Mouse (Mus musculus) MEL (cell line): Measurements from ENCODE around the gene Ghrl.

Experiments
- CTCF ChIP-seq, 3 experiments: IDR thresholded peaks in 2 of 3; conservative IDR thresholded peaks in 1 of 3; 2 replicates each; pipeline ENCODE4 v1.5.1; 2011 to 2012; ENCODE audit warnings: low read length in 3 of 3, low read depth in 2 of 3, mild to moderate bottlenecking in 2 of 3, improper control_type of control experiment in 1 of 3, inconsistent platforms in 1 of 3, mixed read lengths in 1 of 3, moderate library complexity in 1 of 3; ENCODE audit not compliant: control insufficient read depth in 1 of 3, insufficient read depth in 1 of 3, poor library complexity in 1 of 3, severe bottlenecking in 1 of 3
- HCFC1 ChIP-seq: IDR thresholded peaks from 2 replicates; pipeline ENCODE4 v1.6.1; 2012; ENCODE audit warnings: low read depth, mild to moderate bottlenecking, inconsistent platforms, low read length, improper control_type of control experiment, moderate library complexity
- MAX ChIP-seq: IDR thresholded peaks from 2 replicates; pipeline ENCODE4 v1.6.1; 2011; ENCODE audit warnings: low read length, improper control_type of control experiment
- NELFE ChIP-seq: IDR thresholded peaks from 2 replicates; pipeline ENCODE4 v1.6.1; 2011; ENCODE audit warnings: low read depth, low read length, improper control_type of control experiment
- NRF1 ChIP-seq: IDR thresholded peaks from 2 replicates; pipeline ENCODE4 v1.6.1; 2014; ENCODE audit warnings: low read depth, mild to moderate bottlenecking, inconsistent platforms, low read length, improper control_type of control experiment, moderate library complexity; ENCODE audit not compliant: poor library complexity, insufficient read depth, severe bottlenecking
- POLR2A ChIP-seq, 2 experiments: IDR thresholded peaks; 2 replicates each; pipeline ENCODE4 v1.6.1; 2011 to 2012; ENCODE audit warnings: low read length in 2 of 2, mild to moderate bottlenecking in 2 of 2, control low read depth in 1 of 2, improper control_type of control experiment in 1 of 2, low read depth in 1 of 2, moderate library complexity in 1 of 2; ENCODE audit not compliant: control insufficient read depth in 1 of 2, insufficient read depth in 1 of 2, poor library complexity in 1 of 2
- POLR2AphosphoS2 ChIP-seq: IDR thresholded peaks from 2 replicates; pipeline ENCODE4 v1.6.1; 2011; ENCODE audit warnings: low read length, improper control_type of control experiment
- SMC3 ChIP-seq: IDR thresholded peaks from 2 replicates; pipeline ENCODE4 v1.6.1; 2011; ENCODE audit warnings: low read depth, low read length, improper control_type of control experiment
- TAL1 ChIP-seq: IDR thresholded peaks from 2 replicates; pipeline ENCODE4 v1.6.1; 2012; ENCODE audit warnings: mild to moderate bottlenecking, inconsistent platforms, low read length, moderate library complexity, mixed read lengths
- USF1 ChIP-seq: IDR thresholded peaks from 2 replicates; pipeline ENCODE4 v1.6.1; 2014; ENCODE audit warnings: low read depth, mild to moderate bottlenecking, inconsistent platforms, low read length, improper control_type of control experiment, moderate library complexity
- USF2 ChIP-seq, 2 experiments: IDR thresholded peaks; 2 replicates each; pipeline ENCODE4 v1.6.1; 2011 to 2012; ENCODE audit warnings: improper control_type of control experiment in 2 of 2, low read length in 2 of 2, borderline replicate concordance in 1 of 2, inconsistent platforms in 1 of 2, low read depth in 1 of 2, mild to moderate bottlenecking in 1 of 2; ENCODE audit not compliant: insufficient read depth in 1 of 2
- ZKSCAN1 ChIP-seq: IDR thresholded peaks from 2 replicates; pipeline ENCODE4 v1.6.1; 2012; ENCODE audit warnings: low read depth, mild to moderate bottlenecking, inconsistent platforms, low read length, improper control_type of control experiment, moderate library complexity
- ZMIZ1 ChIP-seq: IDR thresholded peaks from 2 replicates; pipeline ENCODE4 v1.6.1; 2012; ENCODE audit warnings: low read depth, mild to moderate bottlenecking, inconsistent platforms, low read length, improper control_type of control experiment, moderate library complexity
- ZNF384 ChIP-seq: IDR thresholded peaks from 2 replicates; pipeline ENCODE4 v1.6.1; 2012; ENCODE audit warnings: low read depth, mild to moderate bottlenecking, inconsistent platforms, low read length, improper control_type of control experiment

- TF ChIP-seq USF2 (IDR thresholded peaks at IDR 0.05; ENCODE audit: borderline replicate concordance in 1 of 2, insufficient read depth in 1 of 2, low read depth in 1 of 2, low read length in 2 of 2): no peak
- no peak for TF ChIP-seq SMC3
- TF ChIP-seq POLR2AphosphoS2: no peak
- TF ChIP-seq TAL1: no peak
- TF ChIP-seq NRF1: no peak
- TF ChIP-seq MAX: no peak
- TF ChIP-seq ZMIZ1: no peak
- TF ChIP-seq ZNF384: no peak
- no peak for TF ChIP-seq CTCF (IDR thresholded peaks at IDR 0.05 in 2 of 3, conservative IDR thresholded peaks at IDR 0.05 in 1 of 3; ENCODE audit: control insufficient read depth in 1 of 3, insufficient read depth in 1 of 3, low read depth in 2 of 3, low read length in 3 of 3, poor library complexity in 1 of 3, severe bottlenecking in 1 of 3)
- no peak for TF ChIP-seq POLR2A (IDR thresholded peaks at IDR 0.05; ENCODE audit: control insufficient read depth in 1 of 2, insufficient read depth in 1 of 2, low read depth in 1 of 2, low read length in 2 of 2, poor library complexity in 1 of 2)
- TF ChIP-seq NELFE: no peak
- no peak for TF ChIP-seq ZKSCAN1
- no peak for TF ChIP-seq HCFC1
- TF ChIP-seq USF1: no peak
Observed at GRCm38 (mm10) chr6:113721061-113721460, 1.4 kb upstream of the Ghrl start.
